Mouse (Mus musculus): Measurements from ENCODE around the gene Mknk2.

Gene Mknk2

DNA sequence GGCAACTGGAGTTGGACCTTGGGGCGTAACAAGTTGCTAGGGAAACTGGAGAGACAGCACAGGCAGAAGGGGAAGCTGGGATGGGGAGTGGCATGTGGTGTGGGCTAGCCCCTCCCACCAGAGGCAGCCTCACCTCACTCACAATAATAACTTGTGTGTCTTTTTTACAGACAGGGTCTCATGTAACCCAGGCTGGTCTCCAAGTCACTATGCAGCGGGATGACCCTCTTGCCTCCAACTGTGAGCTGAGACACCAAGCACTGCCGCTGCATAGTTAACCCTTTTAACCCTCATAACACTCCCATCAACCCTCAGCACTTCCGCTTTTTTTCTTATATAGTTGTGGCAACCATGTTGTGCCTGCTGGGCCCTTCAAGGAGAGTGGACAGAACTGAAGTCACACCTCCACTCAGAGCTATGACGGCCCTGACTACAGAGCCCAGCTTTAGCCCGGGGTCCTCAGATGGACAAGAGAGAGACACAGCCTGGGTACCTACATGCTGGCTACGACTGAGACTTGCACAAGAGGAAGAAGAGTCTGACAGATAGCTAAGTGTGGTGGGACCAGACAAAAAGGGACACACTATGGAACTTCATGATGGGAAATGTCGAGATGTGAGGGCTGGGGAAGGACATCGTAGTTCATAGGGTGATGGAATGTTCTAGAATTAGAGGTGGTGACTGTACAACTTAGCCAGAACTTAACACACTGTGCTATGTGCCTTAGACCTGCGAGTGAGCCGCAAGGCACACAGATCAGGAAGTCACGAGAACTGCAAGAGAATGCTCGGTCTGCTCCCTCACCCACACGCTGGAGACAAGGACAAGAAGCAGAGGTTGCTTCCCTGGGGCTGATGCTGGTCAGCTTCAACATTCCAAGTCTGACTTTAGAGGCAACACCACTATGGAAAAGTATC lies 14.6 kb upstream of the Mknk2 start:
- DNase-seq: no peak

DNA sequence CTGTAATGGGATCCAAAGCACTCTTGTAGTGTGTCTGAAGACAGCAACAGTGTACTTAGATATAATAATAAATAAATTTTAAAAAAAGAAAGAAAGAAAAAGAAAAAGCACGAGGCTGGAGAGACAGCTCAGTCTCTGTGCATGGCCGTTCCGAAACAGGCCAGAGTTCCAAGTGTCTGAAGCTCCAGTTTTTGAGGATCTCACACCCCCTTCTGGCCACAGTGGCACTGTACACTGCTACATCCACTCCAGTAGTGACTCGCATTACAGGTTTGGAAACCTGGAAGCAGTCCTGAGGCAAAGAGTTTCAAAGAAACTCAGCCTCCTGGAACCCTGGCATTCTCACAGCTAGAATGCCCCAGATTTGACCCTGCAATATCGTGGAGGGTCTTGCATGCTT lies 9.9 kb upstream of the Mknk2 start:
- no peak for DNase-seq

- no peak for DNase-seq
Measured at GRCm38 (mm10) chr10:80686617-80687016, 8.7 kb upstream of the Mknk2 start.

GRCm38 (mm10) chr10:80684984-80685383 lies 7.1 kb upstream of the Mknk2 start:
- no peak for DNase-seq

DNA sequence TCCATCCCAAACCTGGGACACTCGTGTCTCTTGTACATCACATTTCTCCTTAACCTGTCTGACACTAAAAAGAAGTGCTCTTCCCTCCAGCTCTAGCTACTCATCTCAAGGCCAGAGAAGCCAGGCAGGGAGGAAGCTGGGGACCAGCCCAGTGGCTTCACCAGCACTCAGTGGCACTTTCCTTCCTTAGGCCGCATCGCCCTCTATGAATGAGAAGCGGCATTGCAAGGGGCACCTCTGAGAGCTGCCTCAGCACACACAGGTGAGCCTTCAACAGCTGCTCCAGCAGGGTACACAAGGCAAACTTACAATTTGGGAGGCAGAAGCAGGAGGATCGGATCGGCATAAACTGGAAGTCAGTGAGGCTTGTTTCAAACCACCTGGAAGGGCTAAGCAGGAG lies 6.3 kb upstream of the Mknk2 start:
- DNase-seq: no peak

DNA sequence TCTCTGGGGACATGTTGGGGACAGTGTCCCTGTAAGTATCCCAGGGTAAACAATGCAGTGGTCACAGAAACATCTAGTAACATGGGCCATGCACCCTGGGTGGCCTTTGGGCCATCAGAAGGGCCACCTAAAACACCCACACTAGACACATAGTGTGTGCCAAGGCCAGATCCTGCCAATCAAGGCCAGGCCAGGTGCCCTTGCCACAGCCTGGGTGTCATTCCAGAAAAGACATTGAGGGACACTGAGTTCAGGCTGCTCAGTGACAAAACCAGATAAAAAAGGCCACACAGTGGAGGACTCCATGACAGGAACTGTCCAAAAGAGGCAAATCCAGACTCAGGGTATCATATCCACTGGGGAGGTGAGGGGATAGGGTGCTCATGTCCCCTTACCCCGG lies 5.7 kb upstream of the Mknk2 start:
- DNase-seq: no peak

DNA sequence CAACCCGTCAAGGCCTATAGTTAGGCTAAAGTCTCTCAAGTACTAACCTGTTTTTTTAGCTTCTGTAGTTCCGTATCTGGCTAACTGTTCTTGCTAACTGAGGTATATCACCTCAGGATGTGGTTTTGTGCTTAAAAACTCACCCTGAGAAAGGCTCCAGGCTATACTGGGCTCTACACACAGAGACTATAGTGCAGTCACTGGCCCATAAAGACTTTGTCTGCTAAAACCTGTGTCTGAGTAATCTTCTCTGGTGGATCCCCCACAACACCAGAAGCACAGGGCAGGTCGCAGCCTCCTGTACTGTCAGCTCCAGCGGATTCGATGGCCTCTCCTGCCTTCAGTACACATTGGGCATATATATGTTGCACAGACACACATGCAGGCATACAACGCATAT lies 4.1 kb upstream of the Mknk2 start:
- no peak for DNase-seq

DNA sequence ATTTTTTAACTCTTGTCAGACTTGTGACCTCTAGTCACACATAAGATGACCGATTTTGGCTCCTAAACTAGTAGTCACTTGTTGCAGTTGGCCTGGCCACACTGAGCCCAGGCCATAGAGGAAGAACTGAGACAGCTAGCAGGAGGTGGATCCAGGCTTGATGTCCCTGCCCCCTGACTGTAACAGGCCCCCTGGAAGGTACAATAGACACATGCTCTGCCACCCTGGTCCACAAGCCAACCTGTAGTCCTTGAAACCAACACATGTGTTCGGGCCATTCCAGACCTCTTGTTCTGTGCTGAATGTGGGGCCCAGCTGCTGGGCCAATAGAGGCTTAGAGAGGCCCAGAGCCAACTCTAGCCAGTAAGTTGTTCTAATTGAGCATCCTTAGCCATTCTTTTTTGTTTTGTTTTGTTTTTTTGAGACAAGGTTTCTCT lies 2.4 kb upstream of the Mknk2 start:
- no peak for DNase-seq

DNA sequence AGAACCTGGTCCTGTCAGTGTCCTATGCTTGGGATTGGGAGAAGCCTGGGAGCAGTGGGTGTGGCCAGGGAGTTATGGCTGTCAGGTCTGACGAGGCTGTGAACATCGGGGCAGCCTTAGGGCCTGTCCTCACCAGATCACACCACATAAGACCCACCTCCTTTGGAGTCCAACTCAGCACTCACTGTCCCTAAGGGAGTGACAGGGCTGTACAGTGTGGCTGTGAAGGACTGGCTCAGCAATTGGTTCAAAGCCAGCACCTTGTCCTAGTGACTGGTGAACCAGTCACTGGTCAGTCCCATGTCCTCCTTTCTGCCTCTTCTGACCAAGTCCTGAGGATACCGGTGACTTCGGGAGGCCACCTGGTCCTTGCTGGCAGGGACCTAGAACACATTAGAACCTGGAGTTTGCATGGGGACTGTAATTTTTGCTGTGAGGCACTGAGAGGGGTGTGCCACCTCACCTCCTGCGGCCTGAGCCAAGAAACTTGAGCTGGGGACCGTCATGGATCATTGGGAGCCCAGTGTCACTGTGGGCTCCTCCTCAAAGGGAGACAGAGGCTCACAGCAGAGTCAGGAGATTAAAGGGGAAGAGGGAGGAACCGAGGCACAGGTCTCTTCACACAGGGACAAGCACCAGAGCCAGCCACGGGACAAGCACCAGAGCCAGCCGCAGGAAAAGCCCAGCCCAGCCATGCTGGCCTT lies 1.8 kb upstream of the Mknk2 start:
- no peak for DNase-seq

DNA sequence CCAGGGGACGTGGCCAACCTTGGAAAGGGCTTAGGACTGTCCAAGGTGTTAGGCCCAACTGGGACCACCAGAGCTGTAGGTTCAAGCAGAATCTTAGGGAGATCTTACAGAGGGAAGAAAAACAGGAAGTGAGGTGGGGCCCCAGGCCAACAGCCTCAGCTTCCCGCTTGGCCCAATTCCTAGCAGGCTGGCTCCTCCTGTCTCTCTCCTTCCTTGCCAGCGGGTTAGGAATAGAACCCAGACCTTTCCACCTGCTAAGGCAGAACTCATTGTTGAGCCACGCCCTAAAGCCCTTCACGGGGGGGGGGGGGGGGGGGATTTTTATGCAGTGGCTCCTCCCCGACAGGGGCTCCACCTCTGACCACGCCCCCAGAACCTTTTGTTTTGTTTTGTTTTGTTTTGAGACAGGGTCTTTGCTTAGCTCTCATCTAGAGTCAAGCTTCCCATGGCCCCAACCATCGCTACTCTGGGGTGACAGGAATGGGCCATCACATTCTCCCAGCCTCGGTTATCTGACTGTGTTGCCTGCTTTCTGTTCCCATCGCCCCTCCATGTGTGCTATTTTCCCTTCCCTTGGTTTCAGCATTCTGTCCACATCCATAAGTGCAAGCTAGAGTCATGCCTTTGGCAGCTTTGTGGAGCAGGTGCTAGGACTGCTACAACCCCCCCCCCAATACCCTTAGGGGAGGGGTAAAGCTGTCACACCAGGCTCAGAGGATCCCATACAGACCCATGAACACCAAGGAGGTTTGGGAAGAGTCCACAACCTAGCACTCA lies 877 bp upstream of the Mknk2 start:
- DNase-seq: no peak

DNA sequence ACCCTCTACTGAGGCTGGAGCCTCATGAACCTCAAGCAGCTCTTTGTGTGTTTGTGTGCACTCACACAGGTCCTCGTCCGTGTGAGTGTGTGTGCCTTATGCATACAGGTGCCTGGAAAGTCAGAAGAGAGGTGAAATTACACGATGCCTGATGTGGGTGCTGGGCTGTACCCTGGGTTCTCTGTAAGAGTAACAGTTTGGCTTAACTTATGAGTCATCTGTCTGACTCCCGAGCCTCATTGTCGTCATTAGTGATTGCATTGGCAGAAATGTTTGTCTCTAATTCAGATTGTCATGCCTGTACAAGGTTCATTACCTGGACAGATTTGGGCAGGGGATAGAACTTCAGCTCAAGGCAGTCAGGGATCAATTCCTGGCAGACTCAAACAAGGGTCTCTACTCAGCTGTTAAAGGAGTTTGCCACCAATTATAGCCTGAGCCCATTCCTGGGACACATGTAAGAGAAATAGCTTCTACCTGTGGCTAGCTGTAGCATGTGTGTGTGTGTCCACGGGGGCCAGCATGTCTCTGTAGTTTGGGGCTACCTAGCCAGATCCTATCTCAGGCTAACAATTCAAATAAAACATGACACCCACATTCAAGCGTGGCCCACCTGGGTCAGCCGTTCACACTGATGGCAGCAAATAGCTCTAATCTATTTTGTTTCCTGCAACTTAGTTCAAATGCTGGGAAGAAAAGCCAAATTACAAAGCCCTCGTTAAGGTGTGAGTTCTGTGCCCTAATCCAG lies 610 bp downstream of the Mknk2 start:
- DNase-seq: no peak

- DNase-seq: peak; percentile 99
Measured at GRCm38 (mm10) chr10:80676198-80676928, 1.5 kb downstream of the Mknk2 start.

DNA sequence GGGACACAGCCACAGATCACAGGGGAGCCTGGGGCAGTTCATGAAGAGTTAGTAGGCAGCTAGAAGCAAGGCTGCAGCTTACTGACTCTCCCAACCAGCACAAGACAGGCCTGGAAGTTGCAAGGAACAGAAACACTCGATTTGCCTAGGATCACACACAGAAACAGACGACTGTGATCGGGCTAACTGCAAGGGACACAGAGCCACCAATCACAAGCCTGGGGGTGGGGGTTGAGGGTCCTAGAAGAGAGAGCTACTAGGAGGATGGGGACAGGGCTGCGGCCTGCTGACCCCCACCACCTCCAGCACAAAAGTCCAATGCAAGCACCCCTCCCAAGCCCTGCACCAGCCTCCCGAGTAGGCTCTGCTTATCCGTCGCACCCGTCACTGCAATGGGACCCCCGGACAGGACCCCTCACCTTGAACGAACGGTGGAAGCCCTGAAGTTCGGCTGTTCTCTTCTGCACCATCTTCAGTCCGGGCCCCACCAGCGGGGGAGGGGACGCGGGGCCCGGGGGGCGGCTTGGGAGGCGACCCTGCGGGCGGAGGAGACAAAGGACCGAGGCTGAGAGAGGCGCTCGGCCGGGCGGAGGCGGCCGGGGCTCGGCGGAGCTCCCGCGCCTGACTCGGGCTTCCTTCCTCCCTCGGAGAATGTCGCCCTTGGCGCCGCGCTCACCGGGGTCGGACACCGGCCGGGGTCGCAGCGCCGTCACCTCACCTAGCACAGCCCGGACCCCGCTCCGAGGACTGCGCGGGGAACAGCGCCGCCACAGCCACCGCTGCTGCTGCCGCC lies 2.3 kb downstream of the Mknk2 start:
- DNase-seq: no peak

GRCm38 (mm10) chr10:80674851-80675404 lies 3.0 kb downstream of the Mknk2 start:
- no peak for DNase-seq

DNA sequence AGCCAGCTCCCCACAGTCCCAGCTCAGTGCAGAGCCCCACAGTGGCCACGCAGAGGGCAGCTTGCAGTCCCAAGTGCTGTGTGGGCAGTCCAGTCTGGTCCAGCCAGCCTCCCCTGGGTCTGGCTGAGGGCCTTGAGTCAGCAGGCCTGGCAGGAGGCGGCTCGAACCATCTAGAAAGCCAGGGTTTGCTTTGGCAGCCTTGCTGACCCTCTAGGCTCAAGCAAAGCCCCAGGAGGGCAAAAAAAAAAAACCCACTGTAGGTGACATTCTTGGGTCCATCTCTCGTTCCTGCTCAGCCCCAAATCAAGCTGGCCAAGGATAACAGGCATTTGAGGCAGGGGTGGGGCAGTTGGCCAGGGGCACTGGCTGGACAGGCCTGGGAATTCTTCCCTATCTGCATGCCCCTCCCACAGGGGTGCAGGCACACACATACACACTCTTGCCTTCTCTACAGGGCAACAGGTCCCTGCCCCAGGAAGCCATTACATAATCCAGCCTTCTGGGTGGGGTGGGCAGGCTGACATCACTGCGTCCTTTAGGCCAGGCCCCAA lies 3.7 kb downstream of the Mknk2 start:
- DNase-seq: no peak

DNA sequence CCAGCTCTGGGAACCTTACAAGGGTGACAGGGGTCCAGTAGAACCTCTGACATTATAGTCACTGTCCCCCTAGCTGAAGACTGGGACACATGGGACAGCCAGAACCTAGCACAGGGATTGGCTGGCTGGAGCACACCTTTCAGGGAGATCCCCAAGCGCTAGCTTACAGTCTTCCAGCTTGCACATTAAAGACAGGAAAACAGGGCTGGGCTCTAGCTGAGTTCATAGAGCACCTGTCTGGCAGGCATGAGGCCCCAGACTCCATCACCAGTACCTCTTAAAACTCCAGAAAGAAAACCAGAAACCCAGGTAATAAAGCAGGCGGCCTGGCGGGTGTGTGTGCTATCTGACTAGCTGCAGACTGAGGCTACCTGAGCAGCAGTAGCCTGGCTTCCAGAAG lies 4.2 kb downstream of the Mknk2 start:
- DNase-seq: no peak

DNA sequence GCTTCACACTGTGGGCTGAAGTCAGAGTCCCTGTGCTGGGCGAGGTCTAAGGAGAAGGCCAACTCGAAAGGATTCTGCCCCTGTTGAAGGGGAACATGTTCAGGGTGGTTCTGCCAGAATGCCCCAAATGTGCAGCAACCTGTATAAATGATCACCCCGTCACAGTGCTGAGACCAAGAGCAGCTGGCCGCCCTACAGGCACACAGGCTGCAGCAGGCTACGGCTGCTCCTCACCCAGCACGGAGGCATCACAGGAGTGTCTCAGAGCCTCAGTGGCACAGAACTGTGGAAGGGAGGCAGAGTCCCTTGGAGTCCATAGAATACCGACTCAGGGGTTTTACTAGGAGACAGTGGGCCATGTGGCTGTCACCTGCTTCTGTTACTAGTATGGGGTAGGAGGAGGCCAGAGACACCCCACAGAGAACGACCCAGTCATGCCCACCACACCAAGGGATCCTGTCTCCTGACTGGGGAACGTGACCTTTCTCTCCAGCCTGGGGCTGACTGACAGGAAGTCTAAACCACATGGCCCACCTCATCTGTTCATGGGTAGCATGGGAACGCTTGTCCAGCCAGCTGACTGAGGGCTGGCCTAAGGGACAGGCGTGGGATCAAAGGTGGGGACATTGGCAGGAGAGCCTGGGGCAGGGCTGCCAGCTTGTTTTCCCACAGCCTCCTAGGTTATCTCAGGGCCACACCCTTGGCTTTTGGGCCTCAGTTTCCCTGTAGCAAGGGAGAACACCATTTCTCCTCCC lies 5.8 kb downstream of the Mknk2 start:
- DNase-seq: no peak

GRCm38 (mm10) chr10:80671251-80671650 lies 6.7 kb downstream of the Mknk2 start:
- DNase-seq: no peak

GRCm38 (mm10) chr10:80670531-80670930 lies 7.4 kb downstream of the Mknk2 start:
- no peak for DNase-seq
